Mouse (Mus musculus) E14TG2a.4 (cell line): ENCODE measurements around the gene Cuzd1.

Source experiments
- H3K27me3 ChIP-seq: 2 replicates; pipeline ENCODE4 v1.6.1; 2014; ENCODE audit warnings: low read length, control low read depth; ENCODE audit not compliant: insufficient read depth
- H3K36me3 ChIP-seq: 2 replicates; pipeline ENCODE4 v1.6.1; 2014; ENCODE audit warnings: low read length, control low read depth; ENCODE audit not compliant: insufficient read depth
- H3K4me1 ChIP-seq: replicated peaks from 2 replicates; pipeline ENCODE4 v1.6.1; 2014; ENCODE audit warnings: low read depth, low read length, control low read depth
- H3K4me3 ChIP-seq: replicated peaks from 2 replicates; pipeline ENCODE4 v1.5.1; 2014; ENCODE audit warnings: mild to moderate bottlenecking, low read length
- H3K9me3 ChIP-seq: 2 replicates; pipeline ENCODE4 v1.6.1; 2014; ENCODE audit warnings: low read length, control low read depth
- CTCF ChIP-seq: conservative IDR thresholded peaks from 2 replicates; pipeline ENCODE4 v1.5.1; 2014; ENCODE audit warnings: low read length
- NANOG ChIP-seq: IDR thresholded peaks from 2 replicates; pipeline ENCODE4 v1.6.1; 2014; ENCODE audit warnings: borderline replicate concordance, low read length, mixed read lengths
- POU5F1 ChIP-seq: IDR thresholded peaks from 2 replicates; pipeline ENCODE4 v1.6.1; 2014; ENCODE audit warnings: low read length, borderline replicate concordance

The Cuzd1 gene

DNA sequence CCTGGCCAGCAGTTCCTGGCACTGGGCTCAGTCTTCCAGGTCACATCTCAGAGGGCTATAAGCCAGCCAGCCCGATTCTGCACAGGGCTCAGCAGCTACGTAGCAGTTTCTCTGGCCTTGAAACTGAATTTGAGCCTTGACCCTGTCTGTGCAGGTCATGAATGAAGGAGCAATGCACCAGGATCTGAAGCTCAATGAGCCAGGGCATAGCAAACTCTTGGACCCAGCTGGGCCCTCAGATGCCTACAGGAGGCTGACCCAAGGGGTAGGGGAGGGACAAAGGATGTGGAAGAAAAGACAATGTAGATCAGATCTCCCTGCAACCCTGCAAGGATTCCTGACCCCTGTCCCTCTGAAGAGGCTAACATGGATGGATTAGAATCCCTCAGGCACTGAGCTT, at the start of gene Cuzd1:
Gene Cuzd1, minus strand, starts transcription at position 101 of the 400 bp plus-strand sequence.
- H3K36me3 ChIP-seq, result no peaks in the 10 kb centered on the region
- H3K4me3 ChIP-seq, result no peak within 1 kb of the TSS
- TF ChIP-seq CTCF (no peak), NANOG (no peak), POU5F1 (no peak)
- H3K27me3 ChIP-seq, result no peaks in the 10 kb centered on the region
- 0 out of 2 replicates have a peak, but pooled peaks cover 2% of the 10 kb centered on the region for H3K4me1 ChIP-seq
- no peaks in the 10 kb centered on the region for H3K9me3 ChIP-seq

DNA sequence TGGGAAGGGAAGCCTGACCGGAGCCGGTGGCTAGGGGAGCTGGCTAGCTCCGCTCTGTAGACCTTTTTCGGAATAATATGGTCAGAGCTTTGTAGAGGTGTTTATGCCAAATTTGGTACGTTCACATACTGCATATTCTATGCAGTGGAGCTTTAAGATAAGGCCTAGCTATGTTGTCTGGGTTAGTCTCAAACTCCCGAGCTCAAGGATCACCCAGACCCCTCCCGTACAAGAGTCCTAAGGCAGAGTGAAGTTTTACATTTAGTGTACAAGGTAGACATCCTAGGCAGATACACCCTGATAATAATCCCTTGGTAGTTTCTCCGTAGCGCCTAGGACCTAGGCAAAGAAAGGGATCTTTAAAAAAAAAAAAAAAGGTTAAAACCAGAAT, 49.4 kb upstream of the Cuzd1 start:
- peaks cover 15% of the 10 kb centered on the region for H3K36me3 ChIP-seq
- H3K4me1 ChIP-seq, result peaks cover 19% of the 10 kb centered on the region
- TF ChIP-seq NANOG (no peak), POU5F1 (no peak), CTCF (no peak)
- H3K27me3 ChIP-seq, result peaks cover 5% of the 10 kb centered on the region
- H3K4me3 ChIP-seq, result peak overlapping the region; percentile 96
- H3K9me3 ChIP-seq, result no peaks in the 10 kb centered on the region

DNA sequence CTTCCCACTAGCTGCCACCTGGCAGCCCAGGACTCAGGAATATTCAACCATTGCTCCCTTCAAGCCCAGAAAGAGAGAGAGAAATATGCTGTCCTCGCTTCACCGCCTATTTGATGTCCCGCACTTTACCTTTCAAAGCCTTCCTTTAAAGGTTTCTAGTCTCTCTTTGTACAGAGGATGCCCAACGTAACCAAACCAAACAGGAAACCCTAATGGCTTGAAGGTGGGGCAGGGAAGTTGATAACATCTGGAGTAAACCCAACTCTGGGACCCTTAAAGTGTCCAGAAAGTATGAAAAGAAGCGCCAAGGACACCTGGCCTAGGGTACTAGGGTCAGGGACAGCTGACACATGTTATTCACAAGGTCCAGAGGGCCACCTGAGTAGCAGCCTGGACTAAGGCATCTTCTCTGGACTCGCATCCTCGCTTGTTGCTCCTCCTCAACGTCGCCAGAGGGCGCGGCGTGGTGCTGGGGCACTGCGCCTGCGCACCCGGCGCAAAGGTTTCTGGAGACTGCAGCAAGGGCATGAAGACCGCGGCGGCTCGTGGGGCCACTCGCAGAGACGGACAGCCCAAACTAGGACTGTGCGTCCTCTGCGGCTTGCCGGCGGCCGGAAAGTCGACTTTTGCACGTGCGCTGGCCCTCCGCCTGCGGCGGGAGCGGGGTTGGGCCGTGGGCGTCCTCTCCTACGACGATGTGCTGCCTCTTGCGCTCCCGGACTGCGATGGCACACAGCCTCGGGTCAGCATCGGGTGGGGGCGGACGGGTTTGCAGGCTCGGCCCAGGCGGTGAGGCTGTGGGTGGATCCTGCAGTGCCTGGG, 48.8 kb upstream of the Cuzd1 start, which contains the start of gene Pstk:
Gene Pstk, plus strand, starts transcription at position 494 of the 822 bp plus-strand sequence.
- no peaks in the 10 kb centered on the region for H3K9me3 ChIP-seq
- peaks cover 15% of the 10 kb centered on the region for H3K36me3 ChIP-seq
- TF ChIP-seq CTCF, result peak; percentile 26; the same call in 1 of the 2 replicates
- no peak for TF ChIP-seq NANOG
- no peak for TF ChIP-seq POU5F1
- peaks cover 5% of the 10 kb centered on the region for H3K27me3 ChIP-seq
- H3K4me1 ChIP-seq, result peaks cover 19% of the 10 kb centered on the region
- H3K4me3 ChIP-seq, result peak within 1 kb of the TSS; percentile 96

DNA sequence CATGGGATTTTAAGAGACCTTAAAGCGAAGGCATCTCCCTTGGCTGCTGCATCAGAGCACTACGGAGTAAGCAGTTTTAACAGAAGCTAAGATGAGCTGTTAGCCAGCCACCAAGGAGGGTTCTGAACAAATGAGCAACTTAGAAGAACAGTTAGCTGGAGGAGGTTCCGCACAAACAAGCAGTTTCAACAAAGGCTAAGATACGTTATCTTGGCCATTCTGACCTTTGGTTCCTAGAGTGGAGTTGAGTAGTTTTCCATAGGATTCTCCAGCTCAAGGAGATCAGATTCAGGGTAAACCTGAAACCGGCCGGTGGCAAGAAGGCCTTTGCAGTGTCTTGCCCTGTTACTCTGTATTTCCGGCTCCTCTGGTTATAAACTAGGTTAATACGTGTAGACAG, 42.0 kb upstream of the Cuzd1 start:
- TF ChIP-seq POU5F1 (no peak), CTCF (no peak), NANOG (no peak)
- H3K9me3 ChIP-seq, result no peaks in the 10 kb centered on the region
- no peak overlapping the region for H3K4me3 ChIP-seq

DNA sequence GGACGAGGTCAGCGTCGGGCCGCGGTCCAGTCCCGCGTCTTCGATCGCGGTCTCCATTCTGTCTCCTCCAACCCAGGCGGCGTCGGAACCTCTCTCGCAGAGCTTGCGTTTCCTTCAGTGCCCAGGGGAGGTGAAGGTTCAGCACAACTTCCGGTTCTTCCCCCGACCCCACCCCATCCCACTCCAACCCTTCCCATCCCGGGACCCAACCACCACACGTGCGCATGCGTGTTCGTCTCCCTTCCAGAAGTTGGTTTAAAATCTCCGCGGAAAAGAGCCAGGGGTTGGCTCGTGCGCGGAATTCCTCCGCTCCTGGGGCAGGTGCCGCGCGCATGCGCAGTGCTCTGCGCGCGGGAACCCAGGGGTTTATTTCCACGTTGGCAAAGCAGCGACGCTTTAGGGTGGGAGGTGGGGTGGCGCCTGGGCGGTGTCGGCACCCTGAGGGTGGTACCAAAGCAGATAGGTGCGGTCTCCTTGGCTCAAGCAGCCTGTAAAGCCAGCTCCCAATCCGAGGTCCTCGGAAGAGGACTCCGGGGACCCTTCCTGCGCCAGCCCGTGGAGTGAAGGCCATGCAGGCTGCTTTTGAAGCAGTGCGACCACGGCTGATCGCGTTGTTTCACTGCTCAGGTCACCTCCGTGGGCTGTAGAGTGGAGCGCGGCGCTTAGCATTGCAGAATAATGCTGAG, 40.7 kb upstream of the Cuzd1 start, which contains the start of gene 2310057M21Rik:
Gene 2310057M21Rik, minus strand, starts transcription at position 145 of the 686 bp plus-strand sequence.
- Histone ChIP-seq H3K4me1 (peaks cover 19% of the 10 kb centered on the region), H3K9me3 (no peaks in the 10 kb centered on the region), H3K36me3 (peaks cover 32% of the 10 kb centered on the region), H3K4me3 (peak within 1 kb of the TSS; percentile 96), H3K27me3 (peaks cover 18% of the 10 kb centered on the region)
- TF ChIP-seq POU5F1, result no peak
- TF ChIP-seq NANOG, result no peak
- no peak for TF ChIP-seq CTCF

More for the DNA sequence above, 42.0 kb upstream of the Cuzd1 start:
- peaks cover 18% of the 10 kb centered on the region for H3K36me3 ChIP-seq
- H3K4me1 ChIP-seq, result peaks cover 19% of the 10 kb centered on the region
- H3K27me3 ChIP-seq, result peaks cover 18% of the 10 kb centered on the region

DNA sequence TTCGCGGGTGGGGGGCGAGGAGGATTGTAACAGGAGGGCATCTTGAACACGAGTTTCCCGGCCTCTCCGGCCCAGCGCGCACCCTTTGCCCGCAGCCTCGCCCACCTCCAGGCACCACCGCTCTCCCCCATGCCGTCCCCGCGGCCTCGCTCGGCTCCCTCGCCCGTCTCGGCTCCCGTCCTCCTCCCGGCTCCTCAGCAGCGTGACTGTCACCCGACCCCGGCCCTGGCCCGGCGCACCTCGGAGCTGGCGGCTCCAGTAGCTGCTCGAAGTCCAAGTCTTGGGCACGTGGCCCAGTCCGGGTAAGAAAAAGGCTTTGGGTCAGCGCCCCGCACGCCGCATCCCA, 40.1 kb upstream of the Cuzd1 start:
- peaks cover 19% of the 10 kb centered on the region for H3K4me1 ChIP-seq
- H3K4me3 ChIP-seq, result peak overlapping the region; percentile 96
- no peaks in the 10 kb centered on the region for H3K9me3 ChIP-seq
- peaks cover 17% of the 10 kb centered on the region for H3K27me3 ChIP-seq
- H3K36me3 ChIP-seq, result peaks cover 37% of the 10 kb centered on the region
- TF ChIP-seq CTCF, result no peak

DNA sequence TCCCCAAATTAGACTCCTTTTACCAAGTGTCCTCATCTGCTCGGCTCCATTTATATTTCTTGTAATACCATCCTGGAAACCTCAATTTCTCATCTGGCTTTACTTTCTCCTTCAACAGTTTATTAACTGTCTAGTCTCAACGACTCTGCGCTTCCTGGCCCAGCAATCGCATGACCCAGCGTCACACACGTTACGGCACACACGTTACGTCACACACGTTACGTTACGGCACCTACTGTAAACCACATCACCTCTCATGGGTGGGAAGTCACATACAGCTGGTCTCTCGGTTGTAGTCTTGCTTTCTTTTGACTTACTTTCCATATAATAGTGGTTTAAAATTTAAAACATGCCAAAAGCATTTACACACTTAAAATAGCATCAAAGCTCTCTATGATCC, 34.0 kb upstream of the Cuzd1 start:
- no peaks in the 10 kb centered on the region for H3K27me3 ChIP-seq
- no peaks in the 10 kb centered on the region for H3K9me3 ChIP-seq
- TF ChIP-seq NANOG (no peak), POU5F1 (no peak), CTCF (no peak)
- peaks cover 3% of the 10 kb centered on the region for H3K4me1 ChIP-seq
- no peak overlapping the region for H3K4me3 ChIP-seq
- H3K36me3 ChIP-seq, result peaks cover 84% of the 10 kb centered on the region

DNA sequence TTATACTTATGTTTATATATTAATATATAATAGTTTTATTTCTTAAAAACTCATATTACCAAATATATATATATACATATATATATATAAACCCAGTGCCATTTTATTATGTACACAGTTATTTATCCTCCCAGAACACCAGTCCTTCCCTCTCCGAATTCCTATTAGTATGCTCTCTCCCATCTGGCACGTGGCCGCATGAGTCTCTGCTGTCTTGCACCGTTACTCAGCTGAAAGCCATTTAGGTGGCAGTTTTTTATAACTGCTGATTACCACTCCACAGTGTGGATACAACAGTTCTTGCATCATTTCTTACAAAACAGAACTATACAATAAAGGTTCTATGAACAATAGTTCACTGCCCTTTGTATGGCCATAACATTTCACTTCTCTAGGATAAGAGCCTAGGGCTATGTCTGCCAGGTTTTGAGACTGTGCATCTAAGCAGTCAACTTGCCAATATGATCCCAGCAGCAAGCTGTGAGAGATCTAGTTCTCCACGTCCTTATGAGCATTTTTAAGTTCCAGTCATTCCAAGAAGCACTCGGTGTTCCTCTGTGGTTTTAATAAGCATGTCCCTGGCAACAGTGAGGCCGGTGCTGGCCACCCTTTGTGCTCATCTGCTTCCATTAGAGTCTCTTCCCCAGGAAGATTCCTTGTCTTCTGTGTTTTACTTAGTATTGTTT, 23.9 kb upstream of the Cuzd1 start:
- no peaks in the 10 kb centered on the region for H3K27me3 ChIP-seq
- TF ChIP-seq CTCF (no peak), NANOG (no peak), POU5F1 (no peak)
- H3K4me3 ChIP-seq, result no peak overlapping the region
- no peaks in the 10 kb centered on the region for H3K9me3 ChIP-seq
- H3K36me3 ChIP-seq, result peaks cover 80% of the 10 kb centered on the region
- H3K4me1 ChIP-seq, result peaks cover 16% of the 10 kb centered on the region; the same call in 1 of the 2 replicates
